Mouse (Mus musculus) limb, embryonic 15.5 days (tissue): ENCODE data around the gene Il1f10. TPM values are rescaled to one million over a fixed set of nuclear protein-coding genes. Genes with fewer than 3 reads are reported as not detected.

Source experiments
- ATAC-seq: fragments of 200-750 bp; cut with Nextera tagmentation; 2 replicates; pipeline ENCODE4 v1.8.0; 2017; ENCODE audit warnings: low read depth, moderate TSS enrichment; ENCODE audit not compliant: insufficient number of reproducible peaks, low FRiP score, low TSS enrichment
- H3K27ac ChIP-seq: fragments of 300-500 bp; sonication (generic); 2 replicates; pipeline ENCODE4 v1.5.1; 2015; ENCODE audit warnings: moderate library complexity, mild to moderate bottlenecking, inconsistent platforms
- H3K27me3 ChIP-seq: fragments of 300-500 bp; sonication (generic); 2 replicates; pipeline ENCODE4 v1.6.1; 2015; ENCODE audit warnings: inconsistent platforms
- H3K36me3 ChIP-seq: fragments of 300-500 bp; sonication (generic); 2 replicates; pipeline ENCODE4 v1.6.1; 2015; ENCODE audit warnings: inconsistent platforms
- H3K4me1 ChIP-seq: fragments of 300-500 bp; sonication (generic); 2 replicates; pipeline ENCODE4 v1.6.1; 2015; ENCODE audit warnings: inconsistent platforms
- H3K4me2 ChIP-seq: fragments of 300-500 bp; sonication (generic); 2 replicates; pipeline ENCODE4 v1.6.1; 2015; ENCODE audit warnings: mild to moderate bottlenecking, inconsistent platforms
- H3K4me3 ChIP-seq: fragments of 300-500 bp; sonication (generic); 2 replicates; pipeline ENCODE4 v1.5.1; 2015; ENCODE audit warnings: mild to moderate bottlenecking, inconsistent platforms
- H3K9ac ChIP-seq: fragments of 300-500 bp; sonication (generic); 2 replicates; pipeline ENCODE4 v1.6.1; 2015; ENCODE audit warnings: inconsistent platforms
- H3K9me3 ChIP-seq: fragments of 300-500 bp; sonication (generic); 2 replicates; pipeline ENCODE4 v1.6.1; 2016; ENCODE audit warnings: inconsistent platforms
- WGBS: fragments of 180-500 bp; shearing (Covaris S2); methylation state at CpG from one replicate; pipeline ENCODE4 v1.1.7; 2015; 5-methylcytosine and 5-hydroxymethylcytosine counted together
- polyA plus RNA-seq: library from polyadenylated mRNA; unstranded; fragments of >200 nt; fragmentation: Nextera tagmentation; extraction: Ambion mirVana; gene quantifications from 2 replicates; pipeline ENCODE4 v1.2.1, GENCODE M21; 2015

Gene Il1f10
- polyA plus RNA-seq: 1.2 and 1.5 TPM in 2 replicates

DNA sequence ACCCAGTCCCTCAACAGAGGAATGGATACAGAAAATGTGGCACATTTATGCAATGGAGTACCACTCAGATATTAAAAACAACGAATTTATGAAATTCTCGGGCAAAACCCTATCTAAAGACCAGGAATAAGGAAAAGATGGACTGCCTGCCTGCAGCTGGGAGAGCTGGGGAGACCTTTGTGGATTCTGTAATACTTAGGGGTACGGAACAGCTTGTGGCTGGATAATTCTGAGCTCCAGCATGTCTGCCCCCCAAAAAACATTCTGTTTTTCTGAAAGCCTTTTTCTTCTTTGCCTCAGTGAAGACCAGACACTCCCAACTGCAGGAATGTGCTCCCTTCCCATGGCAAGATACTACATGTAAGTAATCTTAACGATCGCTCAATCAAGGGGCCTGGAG is at the start of gene Il1f10:
Gene Il1f10, plus strand, starts transcription at position 301 of the 400 bp plus-strand sequence.
- no peaks in the 10 kb centered on the region for H3K4me1 ChIP-seq
- H3K27ac ChIP-seq: no peak within 1 kb of the TSS
- no peak for ATAC-seq
- no peaks in the 10 kb centered on the region for H3K36me3 ChIP-seq
- no peak within 1 kb of the TSS for H3K9ac ChIP-seq
- H3K4me3 ChIP-seq: no peak within 1 kb of the TSS
- WGBS: 74% methylated on average over 5 of the region's 5 CpGs
- no peaks in the 10 kb centered on the region for H3K9me3 ChIP-seq
- no peaks in the 10 kb centered on the region for H3K27me3 ChIP-seq
- H3K4me2 ChIP-seq: no peak within 1 kb of the TSS

- no peaks in the 10 kb centered on the region for H3K4me1 ChIP-seq
- no peaks in the 10 kb centered on the region for H3K9me3 ChIP-seq
- H3K27me3 ChIP-seq: no peaks in the 10 kb centered on the region
- no peaks in the 10 kb centered on the region for H3K36me3 ChIP-seq
- H3K4me2 ChIP-seq: no peak overlapping the region
- no peak for ATAC-seq
- H3K27ac ChIP-seq: no peak overlapping the region
- H3K9ac ChIP-seq: no peak overlapping the region
- H3K4me3 ChIP-seq: no peak overlapping the region
- 81% methylated on average over 1 of the region's 1 CpGs for WGBS
Observed at GRCm38 (mm10) chr2:24267503-24267902, 23.5 kb upstream of the Il1f10 start.

GRCm38 (mm10) chr2:24273619-24274018 is 17.4 kb upstream of the Il1f10 start:
- Histone ChIP-seq H3K4me2 (no peak overlapping the region), H3K36me3 (no peaks in the 10 kb centered on the region), H3K27me3 (no peaks in the 10 kb centered on the region), H3K9me3 (no peaks in the 10 kb centered on the region), H3K9ac (no peak overlapping the region), H3K4me3 (no peak overlapping the region), H3K27ac (no peak overlapping the region), H3K4me1 (no peaks in the 10 kb centered on the region)
- 83% methylated on average over 2 of the region's 2 CpGs for WGBS
- ATAC-seq: no peak

DNA sequence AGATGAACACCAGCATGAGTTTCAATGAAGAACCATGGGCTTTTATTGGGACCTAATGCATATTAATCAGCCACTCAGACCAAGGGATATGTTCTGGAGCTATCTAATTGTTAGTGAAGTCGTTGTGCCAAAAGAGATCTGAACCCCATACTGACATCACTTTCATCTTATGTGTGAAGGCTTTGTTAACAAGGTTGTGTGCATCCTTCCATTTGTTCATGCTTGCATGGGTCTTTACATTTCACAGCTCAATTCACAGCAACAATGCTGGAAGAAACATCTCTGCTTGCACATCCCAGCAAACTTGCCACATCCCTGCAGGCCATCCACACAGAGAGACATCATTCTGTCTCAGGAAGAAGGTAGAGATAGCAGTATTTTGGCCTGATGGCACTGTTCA is 15.8 kb upstream of the Il1f10 start:
- no peak for ATAC-seq
- H3K9ac ChIP-seq: no peak overlapping the region
- H3K9me3 ChIP-seq: no peaks in the 10 kb centered on the region
- H3K27ac ChIP-seq: no peak overlapping the region
- no peaks in the 10 kb centered on the region for H3K36me3 ChIP-seq
- no peak overlapping the region for H3K4me3 ChIP-seq
- no peak overlapping the region for H3K4me2 ChIP-seq
- no peaks in the 10 kb centered on the region for H3K4me1 ChIP-seq
- H3K27me3 ChIP-seq: no peaks in the 10 kb centered on the region
- 34% methylated on average over 1 of the region's 1 CpGs for WGBS

GRCm38 (mm10) chr2:24276654-24277053 is 14.3 kb upstream of the Il1f10 start, which contains the start of gene Il1f5:
Gene Il1f5 (plus strand): TSS chr2:24276954.
- ATAC-seq: no peak
- Histone ChIP-seq H3K4me3 (no peak within 1 kb of the TSS), H3K27me3 (no peaks in the 10 kb centered on the region), H3K36me3 (no peaks in the 10 kb centered on the region), H3K9me3 (no peaks in the 10 kb centered on the region), H3K27ac (0 out of 2 replicates have a peak within 1 kb of the TSS, but pooled peaks have one; percentile 6), H3K4me2 (no peak within 1 kb of the TSS), H3K4me1 (no peaks in the 10 kb centered on the region), H3K9ac (no peak within 1 kb of the TSS)

DNA sequence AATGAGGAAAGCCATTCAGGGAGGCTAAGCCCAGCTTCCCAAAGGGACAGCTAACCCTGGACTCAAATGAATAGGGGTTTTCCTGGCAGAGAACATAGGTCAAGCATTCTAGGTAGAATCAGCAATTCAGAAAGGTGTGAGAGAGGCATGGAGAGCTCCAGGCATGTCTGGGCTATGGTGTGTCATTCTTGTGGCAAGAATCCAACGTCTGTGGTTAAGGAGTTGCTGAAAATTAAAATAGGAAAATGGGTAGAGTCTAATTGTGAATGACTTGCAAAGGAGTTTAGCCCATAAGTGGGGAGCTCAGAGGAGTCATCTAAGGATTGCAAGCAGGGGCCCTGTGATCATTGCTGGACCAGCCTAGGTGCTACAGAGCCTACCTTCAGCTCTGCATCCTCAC is 3.6 kb downstream of the Il1f10 start:
- H3K27ac ChIP-seq: no peak overlapping the region
- no peak overlapping the region for H3K4me2 ChIP-seq
- H3K4me3 ChIP-seq: no peak overlapping the region
- 40% methylated on average over 1 of the region's 1 CpGs for WGBS
- H3K36me3 ChIP-seq: no peaks in the 10 kb centered on the region
- ATAC-seq: no peak
- no peak overlapping the region for H3K9ac ChIP-seq
- H3K27me3 ChIP-seq: no peaks in the 10 kb centered on the region
- no peaks in the 10 kb centered on the region for H3K9me3 ChIP-seq
- no peaks in the 10 kb centered on the region for H3K4me1 ChIP-seq

DNA sequence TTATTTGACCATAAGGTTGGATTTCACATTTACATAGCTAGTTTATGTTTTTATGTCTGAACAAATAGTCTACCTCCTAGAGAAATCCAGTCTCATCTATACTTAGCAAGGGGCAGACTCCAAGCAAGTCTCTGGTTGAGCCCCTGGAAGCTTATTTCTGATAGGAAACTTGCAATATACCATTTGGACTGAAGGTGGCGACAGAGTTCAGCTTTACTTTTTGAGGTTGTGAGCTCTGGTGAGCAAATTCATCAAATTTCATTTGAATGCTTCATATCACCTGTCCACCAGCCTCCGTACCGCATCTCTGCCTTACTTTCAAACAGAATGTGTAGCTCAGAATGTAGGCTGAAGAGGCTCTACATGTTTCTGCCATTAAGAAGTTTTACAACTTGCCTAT is 5.8 kb downstream of the Il1f10 start:
- Histone ChIP-seq H3K4me1 (no peaks in the 10 kb centered on the region), H3K27me3 (no peaks in the 10 kb centered on the region), H3K4me3 (no peak overlapping the region), H3K9me3 (no peaks in the 10 kb centered on the region), H3K36me3 (no peaks in the 10 kb centered on the region), H3K4me2 (no peak overlapping the region), H3K27ac (no peak overlapping the region), H3K9ac (no peak overlapping the region)
- no peak for ATAC-seq
- 6% methylated on average over 3 of the region's 3 CpGs for WGBS

DNA sequence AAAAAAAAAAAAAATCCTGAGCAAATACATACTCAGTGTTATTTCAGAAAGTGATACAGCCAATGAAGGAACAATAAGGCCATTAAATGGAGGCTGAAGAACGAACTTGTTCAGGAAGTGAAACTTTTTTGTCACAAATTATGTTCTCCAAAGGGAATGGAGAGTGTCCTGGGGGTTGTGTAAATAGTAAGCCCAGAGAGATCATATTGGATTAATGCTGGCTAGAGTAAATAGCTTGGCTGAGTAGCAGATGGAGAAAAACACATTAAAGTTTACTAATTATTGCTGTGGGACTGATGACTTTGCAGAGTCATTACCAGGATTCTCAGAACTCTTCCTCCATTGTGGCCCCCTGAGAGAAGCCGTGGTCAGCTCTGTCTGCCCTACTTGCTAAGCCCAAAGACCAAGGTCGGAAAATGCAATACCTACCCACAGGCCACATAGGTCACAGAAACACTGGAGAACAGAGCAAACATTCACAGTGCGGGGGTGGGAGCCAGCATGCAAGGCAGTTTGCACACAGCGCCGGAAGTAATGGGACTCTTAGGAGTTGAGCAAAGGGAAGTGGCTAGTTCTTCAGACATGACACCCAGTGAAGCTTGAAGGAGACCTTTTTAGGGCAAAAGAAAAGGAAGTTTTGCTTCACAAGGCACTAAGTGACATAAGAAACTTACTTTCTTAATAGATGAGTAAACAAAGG is 20.5 kb downstream of the Il1f10 start:
- no peak overlapping the region for H3K27ac ChIP-seq
- no peaks in the 10 kb centered on the region for H3K36me3 ChIP-seq
- H3K4me3 ChIP-seq: no peak overlapping the region
- no peak for ATAC-seq
- no peak overlapping the region for H3K9ac ChIP-seq
- WGBS: 63% methylated on average over 6 of the region's 6 CpGs
- no peaks in the 10 kb centered on the region for H3K27me3 ChIP-seq
- H3K9me3 ChIP-seq: no peaks in the 10 kb centered on the region
- no peak overlapping the region for H3K4me2 ChIP-seq
- H3K4me1 ChIP-seq: no peaks in the 10 kb centered on the region

DNA sequence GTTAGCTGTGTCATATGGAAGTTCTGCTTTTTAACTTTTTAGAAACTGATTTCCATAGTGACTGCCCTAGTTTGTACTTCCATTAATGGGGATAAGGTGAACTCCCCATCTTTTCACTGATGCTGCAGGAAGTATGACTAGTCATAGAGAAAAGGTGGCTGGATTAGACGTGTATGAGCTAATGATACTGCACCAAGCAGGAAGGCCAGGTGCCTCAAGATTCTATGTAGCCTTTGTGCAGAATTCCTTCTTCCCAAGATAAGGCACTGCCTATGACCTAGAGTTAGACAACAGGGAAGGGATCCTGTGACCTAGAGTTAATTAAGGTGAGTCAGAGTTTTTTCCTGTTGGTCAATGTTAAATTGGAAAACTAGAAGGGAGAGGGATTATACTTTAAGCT is 25.9 kb downstream of the Il1f10 start:
- WGBS: 77% methylated on average over 1 of the region's 1 CpGs
- no peak overlapping the region for H3K9ac ChIP-seq
- no peaks in the 10 kb centered on the region for H3K27me3 ChIP-seq
- no peak for ATAC-seq
- H3K4me2 ChIP-seq: no peak overlapping the region
- no peak overlapping the region for H3K27ac ChIP-seq
- H3K9me3 ChIP-seq: no peaks in the 10 kb centered on the region
- H3K4me1 ChIP-seq: no peaks in the 10 kb centered on the region
- H3K4me3 ChIP-seq: no peak overlapping the region
- no peaks in the 10 kb centered on the region for H3K36me3 ChIP-seq

GRCm38 (mm10) chr2:24317919-24318598 is 27.1 kb downstream of the Il1f10 start:
- Histone ChIP-seq H3K4me2 (no peak overlapping the region), H3K27me3 (no peaks in the 10 kb centered on the region), H3K9me3 (no peaks in the 10 kb centered on the region), H3K9ac (no peak overlapping the region), H3K36me3 (no peaks in the 10 kb centered on the region), H3K4me3 (no peak overlapping the region), H3K4me1 (no peaks in the 10 kb centered on the region), H3K27ac (no peak overlapping the region)
- no peak for ATAC-seq
- WGBS: 70% methylated on average over 4 of the region's 4 CpGs

GRCm38 (mm10) chr2:24335333-24335732 is 44.3 kb downstream of the Il1f10 start:
- Histone ChIP-seq H3K9me3 (no peaks in the 10 kb centered on the region), H3K4me1 (no peaks in the 10 kb centered on the region), H3K36me3 (no peaks in the 10 kb centered on the region), H3K4me2 (no peak overlapping the region), H3K4me3 (no peak overlapping the region), H3K9ac (no peak overlapping the region), H3K27ac (no peak overlapping the region), H3K27me3 (no peaks in the 10 kb centered on the region)
- 49% methylated on average over 3 of the region's 3 CpGs for WGBS
- ATAC-seq: no peak

GRCm38 (mm10) chr2:24336545-24336944 is 45.5 kb downstream of the Il1f10 start, which contains the start of gene Il1rn:
Gene Il1rn (plus strand): TSS chr2:24336853.
- H3K4me1 ChIP-seq: no peaks in the 10 kb centered on the region
- ATAC-seq: no peak
- WGBS: 56% methylated on average over 2 of the region's 2 CpGs
- H3K4me2 ChIP-seq: no peak within 1 kb of the TSS
- H3K4me3 ChIP-seq: no peak within 1 kb of the TSS
- no peaks in the 10 kb centered on the region for H3K27me3 ChIP-seq
- H3K36me3 ChIP-seq: no peaks in the 10 kb centered on the region
- no peaks in the 10 kb centered on the region for H3K9me3 ChIP-seq
- H3K9ac ChIP-seq: no peak within 1 kb of the TSS
- no peak within 1 kb of the TSS for H3K27ac ChIP-seq
